Mouse (Mus musculus): Measurements from ENCODE around the gene Gm1113.

GRCm38 (mm10) chr9:35546745-35547144, 28.7 kb upstream of the Gm1113 start:
- TF ChIP-seq CTCF (IDR thresholded peaks at IDR 0.05; ENCODE audit: low read depth, low read length) (no peak), POLR2A (IDR thresholded peaks at IDR 0.05; ENCODE audit: extremely low read depth, insufficient read depth, low read length) (no peak)
